Mouse (Mus musculus): Measurements from ENCODE around the gene Aatk.
A peak's percentile ranks its signal among the peaks of the same experiment; 100 is the strongest.

Gene Aatk

DNA sequence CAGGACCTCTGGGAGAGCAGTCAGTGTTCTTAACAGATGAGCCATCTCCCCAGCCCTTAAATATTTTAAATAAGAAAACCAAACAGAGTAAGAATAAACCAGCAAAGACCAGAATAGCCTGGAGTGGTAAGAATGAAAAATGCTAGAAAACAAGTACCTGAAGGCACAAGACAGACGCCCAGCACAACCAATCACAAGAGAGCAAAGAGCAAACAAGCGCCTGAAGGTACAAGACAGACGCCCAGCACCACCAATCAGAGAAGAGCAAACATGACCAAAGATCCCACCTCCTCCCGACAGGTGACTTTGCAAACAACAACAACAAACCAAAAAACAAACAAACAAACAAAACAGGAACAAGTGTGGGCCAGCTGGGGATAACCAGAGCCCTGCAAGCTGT lies 6.9 kb upstream of the Aatk start:
- no peak for DNase-seq (ENCODE audit: extremely low spot score, low spot score)

GRCm38 (mm10) chr11:120052274-120052673 lies 5.3 kb upstream of the Aatk start:
- no peak for DNase-seq (ENCODE audit: extremely low spot score, low spot score)

- DNase-seq (ENCODE audit: extremely low spot score, low spot score): no peak
Observed at GRCm38 (mm10) chr11:120051124-120051811, 4.3 kb upstream of the Aatk start.

- no peak for DNase-seq (ENCODE audit: extremely low spot score, low spot score)
Observed at GRCm38 (mm10) chr11:120049067-120049466, 2.1 kb upstream of the Aatk start.

DNA sequence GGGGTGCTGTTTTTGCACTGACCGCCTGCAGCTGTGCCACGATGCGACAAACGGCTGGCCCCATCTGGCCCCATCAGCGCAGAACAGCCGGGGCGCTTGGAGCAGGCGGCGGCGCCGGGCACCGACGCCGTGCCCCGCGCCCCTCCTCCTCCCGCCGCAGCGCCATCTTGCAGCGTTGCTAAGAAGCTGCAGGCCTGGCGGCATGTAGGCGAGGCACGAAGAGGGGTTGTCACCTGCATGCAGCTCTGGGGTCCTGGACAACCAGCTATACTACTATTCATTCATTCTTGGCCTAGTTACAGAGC lies 1.2 kb upstream of the Aatk start:
- peak; percentile 43 for DNase-seq (ENCODE audit: extremely low spot score, low spot score)

DNA sequence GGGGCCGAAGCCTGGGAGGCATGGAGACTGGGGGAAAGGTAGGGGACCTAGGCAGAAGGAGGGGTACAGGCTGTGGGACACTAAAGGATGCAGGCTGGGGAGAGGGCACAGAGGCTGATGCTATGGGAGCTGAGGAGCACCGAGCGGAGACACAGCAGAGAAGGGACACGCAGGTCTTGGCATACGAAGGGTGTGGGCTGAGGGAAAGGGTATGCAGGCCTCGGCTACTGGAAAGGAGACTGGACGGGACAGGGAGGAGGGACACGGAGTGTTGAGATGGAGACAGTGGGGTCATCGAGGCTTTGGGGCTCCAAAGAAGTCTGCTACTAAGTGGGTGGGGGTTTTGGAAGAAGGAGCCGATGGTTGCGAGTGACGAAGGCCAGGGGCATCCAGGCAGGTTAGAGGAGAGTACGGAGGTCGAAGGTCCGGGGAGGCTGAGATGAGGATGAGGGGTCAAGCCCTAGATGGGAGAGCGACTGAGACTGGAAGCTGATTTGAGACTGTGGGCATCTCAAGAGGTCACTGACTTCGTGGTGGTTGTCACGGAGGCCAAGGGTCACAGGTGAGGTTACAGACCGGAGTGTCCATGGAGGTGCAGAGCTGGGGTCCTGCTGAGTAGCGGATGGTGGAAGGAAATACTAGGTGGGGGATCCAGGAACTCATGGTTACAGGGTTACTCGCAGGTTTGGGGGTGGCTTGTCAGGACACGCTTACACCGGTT lies 724 bp upstream of the Aatk start:
- DNase-seq (ENCODE audit: extremely low spot score, low spot score): peak; percentile 53

DNA sequence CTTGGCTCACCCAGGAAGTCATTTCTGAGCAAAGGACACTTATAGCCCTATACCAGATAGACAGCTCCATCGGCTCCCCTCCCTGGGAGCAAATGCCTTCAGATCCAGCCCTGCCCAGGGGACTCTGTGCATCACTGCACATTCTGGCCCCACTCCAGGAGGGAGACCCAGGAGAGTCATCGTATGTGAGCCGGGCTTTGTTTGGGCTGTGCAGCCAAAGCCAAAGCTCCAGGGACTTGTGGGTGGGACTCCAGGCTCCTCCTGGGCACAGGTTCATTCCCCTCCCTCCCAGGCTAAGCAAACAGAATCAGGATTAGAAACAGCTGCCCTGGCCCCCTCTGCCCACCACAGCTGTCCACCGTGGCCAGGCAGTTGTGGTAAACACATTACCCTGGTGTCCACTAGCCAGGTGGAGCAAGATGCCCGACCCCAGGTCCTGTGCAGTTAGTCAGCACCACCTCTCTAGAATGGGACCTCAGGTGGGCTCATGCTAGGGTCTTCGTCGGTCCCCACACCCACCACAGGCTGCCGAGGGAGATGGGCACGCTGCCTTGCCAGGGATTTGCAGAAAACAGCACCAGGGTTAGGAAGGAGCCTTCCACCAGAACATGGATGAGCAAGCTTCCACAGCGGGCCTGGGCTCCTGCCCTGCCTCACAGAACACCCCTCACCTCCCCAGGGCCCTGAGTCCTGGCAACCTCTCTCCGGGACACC lies 971 bp downstream of the Aatk start:
- DNase-seq (ENCODE audit: extremely low spot score, low spot score): no peak

GRCm38 (mm10) chr11:120045341-120045740 lies 1.6 kb downstream of the Aatk start:
- DNase-seq (ENCODE audit: extremely low spot score, low spot score): no peak

DNA sequence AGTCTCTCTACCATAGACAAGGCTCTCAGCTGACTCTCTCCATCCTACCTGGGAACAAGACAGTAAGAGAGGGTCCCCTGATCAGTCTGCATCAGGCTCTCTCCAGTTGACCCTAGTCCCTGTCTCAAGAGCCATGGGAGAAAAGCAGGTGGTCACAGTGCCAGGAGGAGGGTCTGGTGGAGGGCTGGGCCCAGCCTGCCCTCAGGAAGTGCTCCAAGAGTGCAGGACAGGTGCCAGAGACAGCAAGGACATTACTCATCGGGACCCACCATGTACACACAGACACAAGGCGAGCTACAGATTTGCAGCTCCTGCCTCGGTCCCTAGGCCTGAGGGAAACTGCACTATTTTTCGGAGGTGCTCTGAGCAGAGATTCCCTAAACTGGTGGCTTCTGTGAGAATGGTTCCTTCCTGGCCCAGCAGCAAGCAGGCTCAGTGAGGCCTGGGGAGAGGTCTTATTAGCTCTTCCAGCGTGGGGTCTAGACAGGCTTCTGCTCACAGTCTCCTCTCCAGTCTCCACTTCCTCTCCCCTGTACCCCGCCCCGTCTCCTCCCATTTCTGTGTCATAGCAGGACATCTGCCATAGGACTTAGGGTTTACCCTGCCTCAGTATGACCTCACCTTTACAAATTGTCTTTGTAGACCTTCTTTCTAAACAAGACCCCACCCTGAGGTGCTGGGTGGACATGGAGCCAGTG lies 4.7 kb downstream of the Aatk start:
- no peak for DNase-seq (ENCODE audit: extremely low spot score, low spot score)

GRCm38 (mm10) chr11:120041191-120042123 lies 5.5 kb downstream of the Aatk start:
- DNase-seq (ENCODE audit: extremely low spot score, low spot score): no peak

GRCm38 (mm10) chr11:120040440-120040839 lies 6.5 kb downstream of the Aatk start:
- DNase-seq (ENCODE audit: extremely low spot score, low spot score): no peak

GRCm38 (mm10) chr11:120039581-120039980 lies 7.4 kb downstream of the Aatk start:
- no peak for DNase-seq (ENCODE audit: extremely low spot score, low spot score)

GRCm38 (mm10) chr11:120034762-120035161 lies 12.2 kb downstream of the Aatk start:
- no peak for DNase-seq (ENCODE audit: extremely low spot score, low spot score)

GRCm38 (mm10) chr11:120034306-120034705 lies 12.7 kb downstream of the Aatk start:
- DNase-seq (ENCODE audit: extremely low spot score, low spot score): no peak

DNA sequence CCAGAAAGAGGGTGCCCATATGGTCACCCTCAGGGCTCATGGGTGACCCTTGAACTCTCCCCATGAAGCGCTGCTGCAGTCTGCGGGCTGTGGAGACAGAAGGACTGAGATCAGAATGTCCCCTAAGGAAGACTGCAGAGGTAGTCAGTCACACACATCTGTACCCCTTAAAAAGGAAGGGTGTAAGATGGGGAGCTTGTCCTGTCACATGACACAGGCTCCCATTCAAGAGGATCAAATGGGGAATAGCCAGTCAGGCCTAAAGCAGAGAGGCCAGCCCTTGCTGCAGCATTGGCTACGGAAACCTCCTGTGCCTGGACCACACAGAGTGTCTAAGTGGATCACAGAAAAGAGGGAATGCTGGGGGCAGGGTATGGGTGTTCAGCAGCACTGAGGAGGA lies 13.5 kb downstream of the Aatk start:
- DNase-seq (ENCODE audit: extremely low spot score, low spot score): no peak

GRCm38 (mm10) chr11:120032052-120032451 lies 14.9 kb downstream of the Aatk start:
- DNase-seq (ENCODE audit: extremely low spot score, low spot score): no peak

DNA sequence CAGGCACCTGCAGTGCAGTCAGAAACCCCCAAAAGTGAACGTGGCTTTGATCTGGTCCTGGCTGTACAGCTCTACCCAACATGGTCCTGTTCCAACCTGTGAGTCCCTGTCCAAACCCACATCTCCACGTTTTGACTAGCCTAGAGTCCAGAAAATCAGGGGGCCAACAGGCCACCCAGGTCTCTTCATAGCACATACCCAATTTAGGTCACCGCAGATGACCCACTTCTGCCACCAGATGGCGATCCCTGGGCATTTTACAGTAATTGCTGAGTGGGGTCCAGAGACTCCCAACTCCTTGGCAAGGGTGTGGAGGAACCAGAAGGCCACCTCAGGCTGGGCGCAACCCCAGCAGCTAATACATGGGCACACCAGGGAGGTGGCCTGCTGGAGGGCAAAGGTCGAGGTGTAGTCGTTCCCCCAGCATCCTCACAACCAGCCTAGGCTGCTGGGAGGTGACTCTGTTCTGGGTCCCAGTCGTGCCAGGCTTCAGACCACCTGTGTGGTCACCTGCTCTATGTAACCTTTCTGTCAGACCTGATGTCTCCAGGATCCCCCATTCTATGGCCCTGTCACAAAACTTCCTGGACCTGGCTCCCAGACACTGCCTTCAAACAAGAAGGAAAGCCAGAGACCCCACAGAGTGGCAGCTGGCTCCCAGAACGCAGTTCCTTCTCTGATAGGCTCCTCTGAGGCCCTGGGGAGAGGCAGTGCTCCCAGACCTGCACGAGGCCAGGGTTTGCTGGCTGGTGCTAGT lies 16.6 kb downstream of the Aatk start:
- peak; percentile 58 for DNase-seq (ENCODE audit: extremely low spot score, low spot score)

GRCm38 (mm10) chr11:120029431-120030144 lies 17.4 kb downstream of the Aatk start:
- no peak for DNase-seq (ENCODE audit: extremely low spot score, low spot score)

DNA sequence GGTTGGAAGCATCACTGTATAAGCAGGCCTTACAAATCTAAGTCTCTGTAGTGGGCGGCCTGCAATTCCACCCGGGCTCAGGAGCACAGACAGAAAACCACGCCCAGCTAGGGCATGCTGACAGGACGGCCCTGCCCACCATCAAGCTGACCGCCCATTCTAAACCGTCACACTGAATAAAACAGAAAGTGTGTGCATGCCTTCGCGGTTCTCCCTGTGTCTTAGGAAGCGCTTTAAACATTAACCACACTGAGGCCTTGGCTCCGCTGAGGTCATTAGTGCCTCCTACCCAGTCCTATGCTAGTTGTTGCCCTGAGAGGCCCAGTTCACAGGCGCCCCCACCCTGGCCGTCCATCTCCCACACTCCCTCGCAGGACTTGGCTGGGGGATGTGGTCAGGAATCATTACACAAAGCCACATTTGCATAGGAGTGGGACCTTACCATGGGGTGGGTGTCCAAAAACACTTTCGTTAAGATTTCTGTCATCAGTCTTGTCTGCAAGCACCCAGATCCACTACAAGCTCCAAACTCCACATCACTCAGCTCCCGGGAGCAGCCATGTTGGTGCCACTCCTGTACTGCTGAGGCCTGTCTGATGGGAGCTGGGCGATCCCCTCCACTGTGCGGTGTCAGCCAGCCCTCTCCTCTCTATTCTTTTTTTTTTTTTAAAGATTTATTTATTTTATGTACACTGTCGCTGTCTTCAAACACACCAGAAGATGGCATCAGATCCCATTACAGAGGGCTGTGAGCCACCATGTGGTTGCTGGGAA lies 18.5 kb downstream of the Aatk start:
- DNase-seq (ENCODE audit: extremely low spot score, low spot score): no peak

Measured in neural tube, embryonic 10.5 days (tissue).